Mouse (Mus musculus): ENCODE measurements around the gene Nr0b2. TPM values are rescaled to one million over a fixed set of nuclear protein-coding genes. Genes with fewer than 3 reads are reported as not detected.

Gene Nr0b2
- polyA plus RNA-seq, 1 experiment from 2014 or later: 6.6 TPM

Small RNA genes within 50 kb of the gene (microRNA-seq; reads per million reads assigned to microRNA genes)
- gene Gm23158: not detected

Other genes starting within 250 kb of the Nr0b2 start
- 12.9 and 14.8 TPM in 2 replicates for gene Wdtc1, start 199.9 kb upstream of the Nr0b2 start, polyA plus RNA-seq (2015; fragmentation: Nextera tagmentation; extraction: Ambion mirVana)
- gene Slc9a1, start 183.7 kb upstream of the Nr0b2 start, polyA plus RNA-seq (2015; fragmentation: Nextera tagmentation; extraction: Ambion mirVana): 10.1 and 10.7 TPM in 2 replicates
- gene Tent5b, start 73.2 kb upstream of the Nr0b2 start, polyA plus RNA-seq (2015; fragmentation: Nextera tagmentation; extraction: Ambion mirVana): 7.9 and 12.6 TPM in 2 replicates
- gene Trnp1, start 54.8 kb upstream of the Nr0b2 start, polyA plus RNA-seq (2015; fragmentation: Nextera tagmentation; extraction: Ambion mirVana): 0.50 and 0.75 TPM in 2 replicates
- gene Kdf1, start 34.4 kb upstream of the Nr0b2 start, polyA plus RNA-seq (2015; fragmentation: Nextera tagmentation; extraction: Ambion mirVana): 33.7 and 39.0 TPM in 2 replicates
- gene Nudc, start 7.4 kb upstream of the Nr0b2 start, polyA plus RNA-seq (2015; fragmentation: Nextera tagmentation; extraction: Ambion mirVana): 194 and 218 TPM in 2 replicates
- 3.9 and 4.2 TPM in 2 replicates for gene Gpatch3, start 21.4 kb downstream of the Nr0b2 start, polyA plus RNA-seq (2015; fragmentation: Nextera tagmentation; extraction: Ambion mirVana)
- 13.8 and 14.3 TPM in 2 replicates for gene Gpn2, start 31.0 kb downstream of the Nr0b2 start, polyA plus RNA-seq (2015; fragmentation: Nextera tagmentation; extraction: Ambion mirVana)
- gene Sfn, start 48.8 kb downstream of the Nr0b2 start, polyA plus RNA-seq (2015; fragmentation: Nextera tagmentation; extraction: Ambion mirVana): 339 and 468 TPM in 2 replicates
- gene Zdhhc18, start 96.8 kb downstream of the Nr0b2 start, polyA plus RNA-seq (2015; fragmentation: Nextera tagmentation; extraction: Ambion mirVana): 2.0 and 3.4 TPM in 2 replicates
- 17.9 and 20.1 TPM in 2 replicates for gene Pigv, start 119.3 kb downstream of the Nr0b2 start, polyA plus RNA-seq (2015; fragmentation: Nextera tagmentation; extraction: Ambion mirVana)
- 25.0 and 26.1 TPM in 2 replicates for gene Arid1a, start 203.4 kb downstream of the Nr0b2 start, polyA plus RNA-seq (2015; fragmentation: Nextera tagmentation; extraction: Ambion mirVana)